Mouse (Mus musculus) brain, embryonic 18.5 days (tissue): ENCODE measurements around the gene Oscar.

Source experiments
- DNase-seq: peaks from one replicate; pipeline ENCODE4 v3.0.0-alpha.2; 2012; ENCODE audit warnings: low read depth, low spot score

The Oscar gene

GRCm38 (mm10) chr7:3567336-3567735 is 48.6 kb downstream of the Oscar start:
- no peak for DNase-seq
